Mouse (Mus musculus): ENCODE results near the gene Sept5.

Gene Sept5

GRCm38 (mm10) chr16:18608226-18608625 lies 21.5 kb downstream of the Sept5 start:
- no peak for DNase-seq

GRCm38 (mm10) chr16:18605705-18606104 lies 24.0 kb downstream of the Sept5 start:
- no peak for DNase-seq

GRCm38 (mm10) chr16:18604267-18604701 lies 25.5 kb downstream of the Sept5 start:
- no peak for DNase-seq

GRCm38 (mm10) chr16:18601447-18601846 lies 28.3 kb downstream of the Sept5 start:
- no peak for DNase-seq

- DNase-seq: no peak
Measured at GRCm38 (mm10) chr16:18598006-18598405, 31.7 kb downstream of the Sept5 start.

- DNase-seq: no peak
Measured at GRCm38 (mm10) chr16:18596255-18596654, 33.5 kb downstream of the Sept5 start.

GRCm38 (mm10) chr16:18593930-18594329 lies 35.8 kb downstream of the Sept5 start:
- no peak for DNase-seq

GRCm38 (mm10) chr16:18591047-18592018 lies 38.4 kb downstream of the Sept5 start:
- DNase-seq: no peak

GRCm38 (mm10) chr16:18589804-18590790 lies 39.7 kb downstream of the Sept5 start, which contains the start of gene Tbx1:
TSS of gene Tbx1 (minus strand) at chr16:18590671.
- DNase-seq: no peak

- no peak for DNase-seq
Measured at GRCm38 (mm10) chr16:18589080-18589621, 40.6 kb downstream of the Sept5 start.

GRCm38 (mm10) chr16:18588738-18589055 lies 41.1 kb downstream of the Sept5 start:
- no peak for DNase-seq

GRCm38 (mm10) chr16:18587847-18588737 lies 41.7 kb downstream of the Sept5 start:
- DNase-seq: no peak

- DNase-seq: no peak
Measured at GRCm38 (mm10) chr16:18586906-18587546, 42.7 kb downstream of the Sept5 start.

- no peak for DNase-seq
Measured at GRCm38 (mm10) chr16:18586076-18586905, 43.5 kb downstream of the Sept5 start.

GRCm38 (mm10) chr16:18585676-18586075 lies 44.1 kb downstream of the Sept5 start:
- DNase-seq: no peak

GRCm38 (mm10) chr16:18584901-18585510 lies 44.7 kb downstream of the Sept5 start:
- DNase-seq: no peak

- no peak for DNase-seq
Measured at GRCm38 (mm10) chr16:18583673-18584357, 45.9 kb downstream of the Sept5 start.

- DNase-seq: no peak
Measured at GRCm38 (mm10) chr16:18583169-18583568, 46.6 kb downstream of the Sept5 start.

GRCm38 (mm10) chr16:18582426-18583148 lies 47.2 kb downstream of the Sept5 start:
- DNase-seq: no peak

Data from cerebellum, adult 8-10 months (tissue).